Mouse (Mus musculus) lung, postnatal 0 days (tissue): ENCODE results near the gene Fev.

Source experiments
- CTCF ChIP-seq: IDR thresholded peaks from 2 replicates; pipeline ENCODE4 v1.5.1; 2016; ENCODE audit warnings: antibody characterized with exemption, mild to moderate bottlenecking
- EP300 ChIP-seq: IDR thresholded peaks from 2 replicates; pipeline ENCODE4 v1.6.1; 2016; ENCODE audit warnings: antibody characterized with exemption, mild to moderate bottlenecking, control low read depth

- TF ChIP-seq CTCF (no peak), EP300 (no peak)
These were observed 2.4 kb downstream of the Fev start for GRCm38 (mm10) chr1:74882828-74883227.
